Mouse (Mus musculus) inflammation-experienced regulatory T-cells, adult 6 months (primary cell): ENCODE measurements at regions not wholly inside any gene's neighbourhood (a gene's known extent, or its start where the extent isn't known, plus 50 kb on each side); places are given as distances from the start of the nearest gene placed in this dataset.
"Not testable (repeated sequence)": the region's sequence is repeated elsewhere in the genome, so short reads cannot be mapped to it uniquely, and the experiment has no call there.

Experiments
- ATAC-seq: one replicate; pipeline ENCODE4 v1.8.0; 2017

DNA sequence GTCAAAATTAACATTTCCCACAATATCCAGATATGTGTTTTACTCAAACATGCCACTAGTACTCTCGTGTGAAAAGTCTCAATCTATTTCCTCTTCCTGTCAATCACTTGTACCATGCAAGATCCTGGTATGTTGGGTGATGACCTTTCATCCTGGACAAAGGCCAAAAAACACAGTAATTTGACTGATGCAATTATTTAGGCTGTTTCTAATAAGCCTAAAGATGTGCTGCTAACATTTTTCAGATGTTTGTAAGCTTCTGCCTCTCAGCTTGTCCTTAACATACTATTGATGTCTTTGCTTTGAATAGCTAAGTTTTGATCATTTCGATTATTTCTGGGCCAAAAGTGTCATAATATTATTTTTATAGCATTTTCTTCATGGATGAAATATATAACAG lies 418.4 kb upstream of the Arrdc4 start:
- no peak for ATAC-seq

GRCm38 (mm10) chr7:69161916-69162315 lies 412.9 kb upstream of the Arrdc4 start:
- no peak for ATAC-seq

- ATAC-seq = no peak
Measured at GRCm38 (mm10) chr7:69142351-69142750, 393.3 kb upstream of the Arrdc4 start.

GRCm38 (mm10) chr7:69133441-69133840 lies 384.4 kb upstream of the Arrdc4 start:
- ATAC-seq = no peak

- not testable (repeated sequence) for ATAC-seq
Measured at GRCm38 (mm10) chr7:69101770-69102169, 352.7 kb upstream of the Arrdc4 start.

DNA sequence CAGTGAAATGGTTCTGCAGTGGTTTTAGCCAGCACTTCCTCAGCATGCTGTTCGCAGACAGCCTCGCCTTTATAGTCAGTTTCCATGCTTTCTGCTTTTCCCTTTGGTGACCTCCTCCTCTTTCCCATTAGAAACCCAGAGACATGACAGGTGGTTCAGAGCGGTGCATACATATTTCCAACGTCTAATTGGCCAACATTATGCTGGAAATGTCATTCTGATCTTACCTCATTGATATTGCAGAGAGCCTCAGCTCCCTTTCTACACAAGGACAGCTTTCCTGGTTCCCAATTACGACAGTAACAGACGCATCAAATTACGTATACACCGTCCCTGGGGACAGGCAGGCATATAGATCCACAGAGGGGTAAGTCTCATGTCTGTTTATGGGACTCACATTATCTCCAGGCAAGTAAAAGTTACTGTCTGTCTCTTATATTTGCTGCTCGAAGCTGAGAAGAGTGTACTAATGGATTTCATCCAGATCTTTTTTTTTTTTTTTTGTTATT lies 348.6 kb upstream of the Arrdc4 start:
- ATAC-seq = no peak

DNA sequence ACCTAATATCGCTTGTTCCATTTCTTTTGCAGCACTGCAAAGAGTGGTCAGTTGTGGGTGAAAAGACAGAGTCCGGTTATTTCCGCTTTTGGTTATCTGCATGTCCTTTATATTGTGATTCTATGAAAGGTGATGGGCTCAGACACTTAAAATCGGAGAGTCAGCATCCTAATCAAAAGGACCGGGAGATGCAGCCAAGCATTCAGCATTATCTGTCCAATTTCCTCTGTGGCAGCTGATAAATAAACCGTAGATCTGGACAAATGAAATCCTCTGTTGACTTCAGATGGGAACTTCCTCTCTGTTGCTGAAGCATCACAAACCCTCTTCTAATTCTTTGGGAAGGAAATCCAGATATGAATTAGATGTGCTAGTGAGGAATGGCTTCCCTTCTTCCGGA lies 325.7 kb upstream of the Arrdc4 start:
- no peak for ATAC-seq

DNA sequence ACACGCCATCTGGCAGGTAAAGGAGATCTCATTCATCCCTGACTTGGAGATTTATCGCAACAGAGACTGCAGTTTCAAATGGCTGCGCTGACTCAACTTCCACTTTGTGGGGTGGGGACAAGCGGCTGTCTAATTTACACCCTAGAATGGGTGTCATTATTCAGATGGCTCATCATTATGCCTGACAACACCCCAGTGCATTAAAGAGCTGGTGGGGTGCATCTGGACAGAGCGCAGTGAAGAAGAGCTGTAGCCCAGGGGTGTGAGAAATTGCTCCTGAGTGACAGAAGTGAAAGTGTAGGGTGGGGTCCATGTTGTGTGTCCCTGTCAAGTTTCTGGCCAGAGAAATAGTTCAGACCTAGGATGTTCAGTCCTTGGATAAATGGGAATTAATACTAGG lies 314.0 kb upstream of the Arrdc4 start:
- ATAC-seq = no peak

GRCm38 (mm10) chr7:69062506-69062905 lies 313.5 kb upstream of the Arrdc4 start:
- ATAC-seq = no peak

DNA sequence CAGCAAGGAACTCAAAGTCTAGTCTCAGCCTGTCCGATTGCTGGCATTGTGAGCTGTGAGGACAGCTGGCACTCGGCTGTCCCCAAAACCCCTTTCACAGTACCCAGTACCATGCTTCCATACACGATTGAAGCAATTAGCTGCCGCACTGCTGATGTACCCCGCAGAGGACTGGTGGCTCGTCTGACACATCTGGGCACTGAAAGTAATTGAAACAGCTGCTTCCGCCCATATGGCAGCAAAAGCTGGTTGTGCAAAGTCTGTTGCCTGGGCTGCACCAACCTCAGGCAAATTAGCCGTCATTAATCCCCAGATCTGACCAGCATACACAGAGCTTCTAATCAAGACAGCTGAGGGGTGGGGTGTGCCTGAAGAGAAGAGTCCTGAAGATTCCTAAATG lies 313.1 kb upstream of the Arrdc4 start:
- ATAC-seq = no peak

DNA sequence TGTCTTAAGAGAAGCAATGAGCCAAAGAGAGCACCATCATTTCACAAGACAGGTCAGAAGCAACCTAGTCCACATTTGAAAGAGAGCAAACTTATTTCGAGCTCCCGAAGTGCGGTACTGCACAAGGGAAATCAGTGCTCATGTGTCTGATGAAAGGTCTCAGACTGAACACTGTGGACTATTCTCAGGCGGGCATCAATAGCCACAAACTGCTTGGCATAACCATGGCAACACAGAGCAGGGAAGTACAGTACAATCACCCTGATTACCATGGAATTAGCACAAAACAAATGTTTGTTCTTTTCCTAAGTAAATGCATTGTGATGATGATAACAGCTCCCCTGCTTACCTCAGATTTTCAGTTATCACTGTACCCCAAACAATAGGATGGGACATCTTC lies 312.2 kb upstream of the Arrdc4 start:
- ATAC-seq = no peak

DNA sequence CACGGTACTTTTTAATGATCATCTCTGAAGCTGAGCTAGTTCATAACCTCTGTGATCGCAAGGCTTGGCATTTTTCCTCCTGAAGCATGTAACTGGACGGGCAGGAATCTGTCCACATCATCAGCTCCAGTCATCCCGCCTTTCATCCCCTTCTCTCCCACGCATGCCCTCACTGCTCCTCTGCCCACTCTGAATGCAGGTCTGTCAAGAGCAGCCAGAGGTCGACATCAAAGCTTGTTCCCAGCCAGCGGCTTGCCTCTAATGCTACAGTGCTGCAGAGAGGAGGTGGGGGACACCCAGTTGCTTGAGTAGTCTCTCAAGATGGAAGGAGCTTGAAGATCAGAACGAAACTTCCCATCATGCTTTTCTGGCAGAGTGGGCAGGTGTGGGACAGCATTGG lies 267.5 kb upstream of the Arrdc4 start:
- ATAC-seq = no peak

GRCm38 (mm10) chr7:69015047-69015446 lies 266.0 kb upstream of the Arrdc4 start:
- ATAC-seq = no peak

DNA sequence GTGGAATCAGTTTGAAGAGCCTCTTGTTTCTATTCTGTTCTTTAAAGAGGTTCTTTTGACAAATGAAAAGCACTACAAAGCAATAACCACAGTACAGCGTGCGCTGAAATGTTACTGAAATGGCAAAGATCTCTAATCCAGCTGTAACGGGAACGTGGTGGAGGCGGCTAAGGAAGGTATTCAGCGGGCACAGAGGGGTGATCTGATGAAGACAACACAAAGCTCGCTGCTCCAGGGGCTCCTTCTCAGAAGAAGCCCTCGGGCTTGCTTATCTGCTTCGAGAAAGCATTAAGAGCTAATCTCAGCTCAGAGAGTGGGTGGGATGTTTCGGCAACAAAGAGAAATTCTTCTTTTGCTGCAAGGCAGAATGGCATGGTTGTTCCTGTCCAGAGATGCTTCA lies 258.2 kb upstream of the Arrdc4 start:
- no peak for ATAC-seq

- ATAC-seq = no peak
Measured at GRCm38 (mm10) chr7:68988061-68988460, 239.0 kb upstream of the Arrdc4 start.

DNA sequence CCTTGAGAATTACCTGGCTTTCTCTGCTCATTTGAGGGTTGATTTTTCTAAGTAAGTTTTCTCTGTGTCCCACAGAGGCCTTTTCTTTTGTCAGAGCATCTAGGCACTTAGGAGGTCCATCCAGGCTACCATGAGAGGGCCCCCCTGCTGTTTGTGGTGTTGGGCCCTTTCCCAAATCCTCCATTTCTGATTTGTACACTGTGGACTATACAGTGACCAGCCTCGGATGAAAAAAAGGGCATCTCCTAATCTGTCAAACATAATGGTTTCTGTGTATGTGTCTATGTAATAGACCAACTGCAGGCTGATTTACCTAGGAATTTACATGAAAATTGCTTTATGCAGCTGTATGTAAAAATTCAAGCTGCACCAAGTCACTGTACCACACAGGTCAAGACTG lies 234.9 kb upstream of the Arrdc4 start:
- ATAC-seq = no peak

DNA sequence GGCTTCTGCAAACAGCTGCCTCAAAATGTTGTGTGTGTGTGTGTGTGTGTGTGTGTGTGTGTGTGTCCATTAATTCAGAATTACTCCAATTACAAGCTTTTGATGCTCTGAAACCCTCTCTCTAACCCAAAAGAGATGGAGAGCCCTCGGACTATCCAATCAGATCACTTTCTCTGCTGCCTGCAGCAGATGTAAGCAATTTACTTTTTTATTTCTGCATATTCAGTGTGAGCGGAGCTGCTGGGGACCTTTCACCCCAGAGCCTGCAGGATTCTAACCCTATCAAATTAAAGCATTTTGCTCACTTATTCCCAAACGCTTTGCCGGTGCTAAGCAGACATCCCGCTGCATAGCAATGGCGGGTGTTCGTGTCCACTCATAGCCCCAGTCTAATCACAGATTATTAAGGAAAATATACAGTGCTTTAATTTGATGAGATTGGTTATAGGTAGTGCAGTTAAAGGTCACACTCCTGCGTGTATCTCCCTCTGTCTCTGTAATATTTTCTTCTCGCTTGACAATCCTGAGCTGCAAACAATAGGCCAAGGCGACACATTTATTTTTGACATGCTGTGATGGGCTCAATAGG lies 234.0 kb upstream of the Arrdc4 start:
- ATAC-seq = no peak

DNA sequence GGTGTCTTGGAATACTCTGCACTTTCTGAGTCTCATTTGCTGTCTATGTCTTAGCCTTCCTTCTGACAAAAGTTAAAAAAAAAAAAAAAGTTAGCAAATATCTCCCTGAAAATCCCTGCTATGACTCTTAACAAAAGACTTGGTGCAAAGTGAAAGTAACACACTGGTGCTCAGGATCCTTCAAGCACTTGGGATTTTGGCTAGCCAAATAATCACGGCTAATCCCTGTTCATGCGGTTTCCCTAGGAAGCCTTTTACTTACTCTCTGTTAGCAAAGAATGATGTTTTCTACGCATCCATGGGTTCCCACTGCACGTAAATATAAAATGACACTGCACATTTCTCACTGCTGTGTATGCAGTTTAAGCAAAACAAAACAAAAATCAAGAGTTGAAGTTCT lies 229.5 kb upstream of the Arrdc4 start:
- ATAC-seq = no peak

- ATAC-seq = no peak
Measured at GRCm38 (mm10) chr7:68976813-68977752, 228.0 kb upstream of the Arrdc4 start.

- no peak for ATAC-seq
Measured at GRCm38 (mm10) chr7:68975956-68976355, 226.9 kb upstream of the Arrdc4 start.

DNA sequence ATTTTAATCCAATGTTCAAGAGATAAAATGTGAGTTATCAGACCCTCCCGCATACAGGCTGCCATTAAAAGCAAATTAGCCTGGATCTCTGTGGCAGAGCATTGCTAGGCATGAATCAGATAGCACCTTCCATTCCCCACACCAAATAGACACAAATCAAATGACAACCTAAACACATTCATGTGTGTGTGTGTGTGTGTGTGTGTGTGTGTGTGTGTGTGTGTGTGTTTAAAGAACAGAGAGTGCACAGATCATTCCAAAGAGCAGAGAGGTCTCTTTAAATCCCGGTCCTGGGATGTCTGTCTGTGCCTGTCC lies 226.5 kb upstream of the Arrdc4 start:
- ATAC-seq = no peak

- no peak for ATAC-seq
Measured at GRCm38 (mm10) chr7:68974761-68975579, 225.9 kb upstream of the Arrdc4 start.
